Mouse (Mus musculus) limb, embryonic 13.5 days (tissue): ENCODE results near the gene Pdx1. TPM values are rescaled to one million over a fixed set of nuclear protein-coding genes. Genes with fewer than 3 reads are reported as not detected.
A peak's percentile ranks its signal among the peaks of the same experiment; 100 is the strongest.

Source experiments
- ATAC-seq: fragments of 200-750 bp; cut with Nextera tagmentation; 2 replicates; pipeline ENCODE4 v1.8.0; 2017; ENCODE audit warnings: low read depth, moderate number of reproducible peaks, moderate TSS enrichment; ENCODE audit not compliant: low FRiP score
- H3K27ac ChIP-seq: fragments of 300-500 bp; sonication (generic); 2 replicates; pipeline ENCODE4 v1.5.1; 2015; ENCODE audit warnings: inconsistent platforms, mild to moderate bottlenecking, moderate library complexity
- H3K27me3 ChIP-seq: fragments of 300-500 bp; sonication (generic); 2 replicates; pipeline ENCODE4 v1.6.1; 2015; ENCODE audit warnings: mild to moderate bottlenecking, inconsistent platforms
- H3K36me3 ChIP-seq: fragments of 300-500 bp; sonication (generic); 2 replicates; pipeline ENCODE4 v1.6.1; 2015; ENCODE audit warnings: inconsistent platforms, mild to moderate bottlenecking, moderate library complexity
- H3K4me1 ChIP-seq: fragments of 300-500 bp; sonication (generic); 2 replicates; pipeline ENCODE4 v1.6.1; 2015; ENCODE audit warnings: inconsistent platforms
- H3K4me2 ChIP-seq: fragments of 300-500 bp; sonication (generic); replicated peaks from 2 replicates; pipeline ENCODE4 v1.6.1; 2015; ENCODE audit warnings: inconsistent platforms, mild to moderate bottlenecking, moderate library complexity
- H3K4me3 ChIP-seq: fragments of 300-500 bp; sonication (generic); 2 replicates; pipeline ENCODE4 v1.5.1; 2015; ENCODE audit warnings: moderate library complexity, mild to moderate bottlenecking, inconsistent platforms
- H3K9ac ChIP-seq: fragments of 300-500 bp; sonication (generic); 2 replicates; pipeline ENCODE4 v1.6.1; 2015; ENCODE audit warnings: mild to moderate bottlenecking, inconsistent platforms
- H3K9me3 ChIP-seq: fragments of 300-500 bp; sonication (generic); 2 replicates; pipeline ENCODE4 v1.6.1; 2016; ENCODE audit warnings: inconsistent platforms
- WGBS: fragments of 180-500 bp; shearing (Covaris S2); methylation state at CpG from one replicate; pipeline ENCODE4 v1.1.7; 2015; 5-methylcytosine and 5-hydroxymethylcytosine counted together
- microRNA-seq: library from miRNA; unstranded; fragments of <30 nt; microRNA quantifications from one replicate; pipeline ENCODE4, GENCODE M21; 2016
- polyA plus RNA-seq: library from polyadenylated mRNA; unstranded; fragments of >200 nt; fragmentation: Nextera tagmentation; extraction: Ambion mirVana; gene quantifications from 2 replicates; pipeline ENCODE4 v1.2.1, GENCODE M21; 2015

The Pdx1 gene
- polyA plus RNA-seq, 1 experiment from 2014 or later, result not detected

GRCm38 (mm10) chr5:147317321-147317720 is 47.6 kb downstream of the Pdx1 start:
- H3K27me3 ChIP-seq, result peaks cover 97% of the 10 kb centered on the region
- no peak overlapping the region for H3K27ac ChIP-seq
- no peak overlapping the region for H3K4me2 ChIP-seq
- no peaks in the 10 kb centered on the region for H3K9me3 ChIP-seq
- 13% methylated on average over 7 of the region's 7 CpGs for WGBS
- H3K9ac ChIP-seq, result no peak overlapping the region
- no peak for ATAC-seq
- H3K4me1 ChIP-seq, result peaks cover 7% of the 10 kb centered on the region
- no peaks in the 10 kb centered on the region for H3K36me3 ChIP-seq
- H3K4me3 ChIP-seq, result no peak overlapping the region

GRCm38 (mm10) chr5:147317991-147318390 is 48.2 kb downstream of the Pdx1 start:
- Histone ChIP-seq H3K4me3 (no peak overlapping the region), H3K9me3 (no peaks in the 10 kb centered on the region), H3K9ac (no peak overlapping the region), H3K27me3 (peaks cover 97% of the 10 kb centered on the region), H3K36me3 (no peaks in the 10 kb centered on the region), H3K27ac (no peak overlapping the region), H3K4me2 (no peak overlapping the region), H3K4me1 (peaks cover 7% of the 10 kb centered on the region)
- ATAC-seq, result no peak
- 27% methylated on average over 7 of the region's 7 CpGs for WGBS

DNA sequence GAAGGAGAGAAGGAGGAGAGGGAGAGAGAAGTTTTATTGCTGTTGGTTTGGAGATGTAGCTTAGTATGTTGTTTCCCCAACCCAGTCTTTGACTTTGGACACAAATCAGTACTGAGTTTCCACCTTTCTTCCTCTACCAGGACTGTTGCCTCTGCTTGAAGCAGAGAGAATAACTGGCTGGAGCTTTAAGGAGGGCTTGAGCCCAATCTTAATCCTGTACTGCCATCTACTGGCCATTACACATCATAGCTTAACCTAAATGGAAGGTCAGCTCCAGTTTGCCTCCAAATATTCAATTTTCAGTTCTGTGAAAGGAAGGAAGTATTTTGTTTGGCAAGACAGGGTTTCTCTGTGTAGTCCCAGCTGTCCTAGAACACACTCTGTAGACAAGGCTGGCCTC is 49.9 kb downstream of the Pdx1 start:
- Histone ChIP-seq H3K9me3 (no peaks in the 10 kb centered on the region), H3K36me3 (no peaks in the 10 kb centered on the region), H3K4me2 (no peak overlapping the region), H3K27me3 (peaks cover 84% of the 10 kb centered on the region), H3K9ac (no peak overlapping the region), H3K4me1 (peaks cover 7% of the 10 kb centered on the region), H3K4me3 (no peak overlapping the region), H3K27ac (no peak overlapping the region)
- no peak for ATAC-seq

DNA sequence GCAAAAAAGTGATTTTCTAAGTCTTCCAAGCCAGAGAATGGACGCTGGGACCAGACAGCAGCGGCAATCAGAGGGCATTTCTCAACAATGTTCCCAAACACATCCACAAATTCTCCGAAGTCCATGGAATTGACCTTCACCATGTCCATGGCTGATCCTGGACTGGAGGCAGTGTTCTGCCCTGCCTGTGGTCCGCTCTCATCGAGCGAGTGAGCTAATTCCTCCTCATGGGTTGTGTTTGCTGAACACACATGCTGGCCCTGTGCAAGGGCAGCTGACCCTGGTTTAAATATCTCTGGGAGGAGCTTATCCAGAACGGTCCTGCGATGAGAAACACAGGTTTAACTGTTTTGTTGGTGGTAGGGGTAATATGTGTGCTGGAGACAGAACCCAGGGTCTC is 52.4 kb downstream of the Pdx1 start, which contains the start of gene Urad:
Gene Urad, minus strand, starts transcription at position 258 of the 400 bp plus-strand sequence.
- H3K4me2 ChIP-seq, result no peak within 1 kb of the TSS; the same call in 1 of the 2 replicates
- WGBS, result 70% methylated on average over 8 of the region's 8 CpGs
- ATAC-seq, result no peak
- peaks cover 59% of the 10 kb centered on the region for H3K27me3 ChIP-seq
- no peak within 1 kb of the TSS for H3K4me3 ChIP-seq
- no peaks in the 10 kb centered on the region for H3K36me3 ChIP-seq
- no peaks in the 10 kb centered on the region for H3K9me3 ChIP-seq
- no peaks in the 10 kb centered on the region for H3K4me1 ChIP-seq
- H3K9ac ChIP-seq, result no peak within 1 kb of the TSS
- H3K27ac ChIP-seq, result no peak within 1 kb of the TSS

- H3K9me3 ChIP-seq, result no peaks in the 10 kb centered on the region
- WGBS, result 16% methylated on average over 17 of the region's 17 CpGs
- H3K36me3 ChIP-seq, result no peaks in the 10 kb centered on the region
- H3K4me1 ChIP-seq, result no peaks in the 10 kb centered on the region
- no peak overlapping the region for H3K27ac ChIP-seq
- H3K9ac ChIP-seq, result no peak overlapping the region
- H3K27me3 ChIP-seq, result peaks cover 47% of the 10 kb centered on the region
- no peak overlapping the region for H3K4me3 ChIP-seq
- H3K4me2 ChIP-seq, result no peak overlapping the region; the same call in 1 of the 2 replicates
- peak; percentile 54; the same call in 1 of the 2 replicates for ATAC-seq
These were observed 53.6 kb downstream of the Pdx1 start for GRCm38 (mm10) chr5:147323237-147323917.

Small RNA genes within 50 kb of the gene (microRNA-seq; reads per million reads assigned to microRNA genes)
- gene Mir7k, result not detected

Other genes starting within 250 kb of the Pdx1 start
- gene Lnx2, start 193.4 kb upstream of the Pdx1 start, polyA plus RNA-seq, result 9.4 and 11.2 TPM in 2 replicates
- 121 and 125 TPM in 2 replicates for gene Polr1d, start 192.9 kb upstream of the Pdx1 start, polyA plus RNA-seq
- gene Gsx1, start 81.3 kb upstream of the Pdx1 start, polyA plus RNA-seq, result not detected in 2 replicates
- 0.06 TPM in 1 of 2 replicates, not detected in the other for gene Cdx2, start 37.3 kb downstream of the Pdx1 start, polyA plus RNA-seq
- gene Urad, start 52.5 kb downstream of the Pdx1 start, polyA plus RNA-seq, result not detected in 2 replicates
- gene Flt3, start 130.5 kb downstream of the Pdx1 start, polyA plus RNA-seq, result 0.17 TPM in 2 replicates
- gene Pan3, start 160.2 kb downstream of the Pdx1 start, polyA plus RNA-seq, result 69.7 and 77.7 TPM in 2 replicates